Mouse (Mus musculus) thymus, postnatal 0 days (tissue): Measurements from ENCODE around the gene March4. TPM values are rescaled to one million over a fixed set of nuclear protein-coding genes. Genes with fewer than 3 reads are reported as not detected.

Experiments used
- DNase-seq: peaks from one replicate; pipeline ENCODE4 v3.0.0-alpha.2; 2015; ENCODE audit warnings: low spot score
- polyA plus RNA-seq: library from polyadenylated mRNA; unstranded; fragments of >200 nt; fragmentation: Nextera tagmentation; extraction: Ambion mirVana; gene quantifications from 2 replicates; pipeline ENCODE4 v1.2.1, GENCODE M21; 2015

Gene March4
- polyA plus RNA-seq, 1 experiment from 2014 or later = not detected

DNA sequence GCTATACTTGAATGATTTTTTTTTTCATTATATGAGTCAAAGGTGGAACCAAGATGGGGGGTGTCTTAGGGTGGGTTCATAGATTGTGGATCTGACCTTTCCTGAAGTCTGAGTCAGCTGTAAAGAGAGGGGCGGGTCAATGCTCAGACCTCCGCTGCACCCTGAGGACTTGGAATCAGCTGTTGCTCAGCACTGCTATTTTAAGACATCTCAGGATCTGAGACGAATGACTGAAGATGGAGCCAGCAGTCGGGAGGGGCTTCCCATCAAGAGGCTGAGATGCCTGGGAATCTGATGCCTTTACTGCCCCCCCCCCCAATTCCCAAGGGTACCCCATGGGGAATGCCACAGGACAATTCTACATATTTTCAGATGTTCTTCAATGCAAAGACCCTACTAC, 85.9 kb downstream of the March4 start:
- no peak for DNase-seq

DNA sequence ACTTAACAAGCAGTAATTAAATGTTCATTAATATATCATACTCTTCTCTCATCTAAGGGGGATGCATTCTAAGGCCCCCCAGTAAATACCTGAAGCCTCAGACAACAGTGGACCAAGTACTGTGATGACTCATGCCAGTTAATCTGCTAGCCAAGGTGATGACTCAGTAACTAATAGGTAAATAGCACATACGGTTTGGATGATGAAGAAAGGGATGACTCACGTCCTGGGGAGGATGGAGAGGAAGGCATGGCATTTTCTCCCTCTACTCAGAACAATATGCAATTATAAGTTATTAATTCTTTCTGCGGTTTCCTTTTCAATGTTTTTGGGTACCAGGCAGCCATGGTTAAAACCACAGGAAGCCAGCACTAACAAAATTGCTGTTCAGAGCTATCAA, 87.0 kb downstream of the March4 start:
- DNase-seq = no peak

DNA sequence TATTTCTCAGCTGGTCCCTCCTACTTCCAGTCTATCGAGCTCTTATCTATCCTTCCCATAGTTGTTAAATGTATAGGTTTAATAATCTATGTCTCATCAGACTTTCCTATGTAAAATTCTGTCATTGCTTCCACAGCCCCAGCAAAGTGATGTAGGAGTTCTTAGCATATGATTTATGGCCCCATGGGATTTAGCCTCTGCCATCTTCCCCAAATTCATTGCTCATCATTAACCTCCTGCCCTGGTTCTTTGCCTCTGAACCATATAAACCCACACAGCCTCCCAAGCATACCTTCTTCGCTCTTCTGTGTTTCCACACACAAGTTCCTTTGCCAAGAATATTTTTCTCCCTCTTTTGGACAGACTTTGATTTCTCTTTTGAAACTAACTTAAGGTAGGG, 94.0 kb downstream of the March4 start:
- DNase-seq = no peak

DNA sequence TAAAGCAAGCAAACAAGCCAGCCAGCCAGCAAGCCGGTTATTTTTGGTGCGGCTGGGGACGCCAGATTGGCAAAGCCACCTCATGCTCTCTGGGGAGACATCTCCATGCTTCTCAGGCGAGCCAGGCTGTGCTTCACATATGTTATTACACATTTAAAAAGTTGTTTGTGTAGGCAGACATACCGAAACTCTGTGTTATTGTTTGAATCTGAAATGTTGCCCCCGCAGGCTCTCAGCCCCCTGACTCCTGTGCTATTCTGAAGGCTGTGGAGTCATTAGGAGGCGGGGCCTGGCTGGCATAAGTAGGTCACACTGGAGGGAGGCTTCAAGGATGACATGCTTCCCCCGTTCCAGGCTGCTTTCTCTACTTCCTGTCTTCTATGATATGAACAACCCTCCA, 97.6 kb downstream of the March4 start:
- DNase-seq = no peak

DNA sequence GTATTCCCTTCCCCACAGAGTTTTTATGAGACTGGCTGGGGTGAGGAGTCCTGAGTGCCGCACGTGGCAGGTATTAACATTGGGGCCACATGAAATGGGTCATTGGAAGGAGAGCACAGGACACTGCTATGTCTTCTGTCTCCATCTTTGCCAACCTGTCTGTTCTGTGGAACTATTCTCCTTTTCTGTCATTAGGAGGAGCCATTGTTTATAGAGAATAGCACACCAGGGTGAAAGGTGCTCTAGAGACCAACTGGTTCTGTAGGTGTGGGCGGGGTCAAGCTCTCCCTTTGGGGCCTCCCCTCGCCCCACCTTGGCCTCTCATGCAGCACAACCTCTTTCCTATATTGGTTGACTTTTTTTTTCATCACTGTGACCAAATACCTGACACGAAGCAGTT, 99.8 kb downstream of the March4 start:
- DNase-seq = no peak

DNA sequence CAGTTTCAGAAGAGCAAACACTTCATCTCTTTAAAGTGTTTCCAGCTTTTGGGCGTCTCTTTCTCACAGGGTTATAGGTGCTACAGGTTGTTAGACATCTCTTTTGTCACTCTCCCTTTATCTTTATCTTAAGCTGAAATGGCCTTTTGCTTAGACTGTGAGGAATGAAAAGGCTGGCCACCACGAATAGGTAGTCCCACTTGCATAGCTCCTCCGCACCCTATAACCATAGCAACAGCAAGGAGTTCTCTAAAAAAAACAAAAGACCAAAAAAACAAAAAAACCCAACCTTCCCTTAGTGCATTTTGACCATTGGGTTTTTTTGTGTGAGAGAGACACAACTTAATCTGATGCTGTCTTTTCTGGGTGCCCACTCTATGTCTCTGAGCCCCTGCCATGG, 102.2 kb downstream of the March4 start:
- DNase-seq = no peak

DNA sequence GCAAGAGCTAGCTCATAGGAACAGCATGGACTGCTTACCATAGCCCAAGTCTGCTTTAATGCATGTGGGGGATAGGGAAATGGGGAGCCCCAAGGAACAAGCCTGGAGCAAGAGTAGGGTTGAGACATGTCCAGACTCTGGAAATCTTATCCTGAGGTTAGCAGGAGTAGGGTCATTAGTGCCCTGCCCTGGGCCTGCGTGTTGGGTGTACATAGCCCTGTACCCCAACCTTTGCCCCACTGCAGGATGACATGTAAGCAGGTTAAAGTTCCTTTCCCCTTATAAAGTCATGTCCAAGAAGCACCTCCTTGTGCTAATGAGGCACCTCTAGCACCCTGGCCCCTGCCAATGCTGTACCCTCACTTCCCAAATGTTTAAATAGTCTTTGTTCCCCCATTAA, 104.2 kb downstream of the March4 start:
- DNase-seq = no peak

DNA sequence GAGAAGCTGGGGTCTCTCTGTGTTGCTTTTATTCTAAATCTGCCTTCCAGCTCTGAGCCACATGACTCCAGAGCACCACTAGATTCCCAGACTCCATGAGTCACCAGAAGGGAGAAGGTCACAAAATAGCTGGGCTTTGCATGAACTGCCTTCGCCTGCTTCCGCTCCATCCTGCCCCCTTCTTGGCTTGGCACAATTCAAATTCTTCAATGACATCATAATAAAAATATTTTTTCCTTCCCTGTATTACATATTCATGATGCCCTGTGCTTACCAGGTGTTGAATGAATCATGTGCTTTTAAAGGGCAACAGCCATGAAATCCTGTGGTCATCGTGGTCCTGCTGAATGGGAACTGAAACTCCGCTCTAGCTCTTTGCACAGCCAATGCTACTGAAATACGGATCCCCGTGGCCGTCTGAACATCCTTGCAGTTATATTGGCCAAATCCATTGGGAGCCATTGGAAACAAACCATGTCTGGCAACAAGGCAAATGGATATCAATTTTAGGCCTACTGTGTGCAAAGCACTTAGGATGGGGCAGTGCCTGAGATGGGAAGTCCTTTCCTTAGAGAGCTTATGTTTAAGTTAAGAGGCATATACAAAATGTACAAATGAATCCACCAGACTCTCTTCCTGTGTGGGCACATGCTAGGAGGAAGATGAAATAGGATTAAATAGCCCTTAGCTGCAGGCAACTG, 107.5 kb downstream of the March4 start:
- no peak for DNase-seq

DNA sequence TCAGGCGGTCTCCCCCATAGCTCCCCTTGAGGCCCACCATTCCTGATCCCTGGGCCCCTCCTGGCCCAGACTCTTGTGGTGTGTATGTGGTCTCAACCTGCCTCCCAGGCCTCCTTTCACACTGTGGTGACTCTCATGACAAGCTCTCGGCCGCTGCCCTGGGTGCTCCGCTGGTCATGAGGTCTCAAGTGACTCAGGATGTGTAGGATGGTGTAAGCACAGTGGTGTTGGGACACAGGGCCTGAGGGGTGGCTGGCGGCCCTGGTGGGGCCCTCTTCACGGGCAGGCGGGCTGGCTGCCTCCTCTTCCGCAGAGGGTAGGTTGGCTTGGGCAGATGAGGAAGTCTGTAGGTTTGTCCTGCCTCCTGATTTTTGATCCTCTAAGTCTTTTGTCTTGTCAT, 108.2 kb downstream of the March4 start:
- no peak for DNase-seq

DNA sequence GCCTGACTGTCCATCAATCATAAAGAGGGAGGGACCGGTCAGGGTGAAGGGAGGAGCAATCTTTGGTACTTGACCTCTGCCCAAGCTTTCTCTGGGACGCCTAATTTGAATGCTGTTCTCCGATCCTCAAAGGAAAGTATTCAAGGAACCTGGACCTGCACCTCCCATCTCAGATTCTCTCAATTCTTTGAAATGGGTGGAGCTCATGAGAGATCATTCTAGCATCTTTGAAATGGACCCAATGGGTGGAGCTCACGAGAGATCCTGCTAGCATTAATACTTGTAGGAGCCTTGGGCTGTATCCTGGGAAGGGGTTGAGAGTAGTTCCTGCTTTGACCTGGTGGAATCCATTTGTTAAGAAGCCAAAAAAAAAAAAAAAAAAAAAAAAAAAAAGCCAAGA, 110.3 kb downstream of the March4 start:
- DNase-seq = no peak

DNA sequence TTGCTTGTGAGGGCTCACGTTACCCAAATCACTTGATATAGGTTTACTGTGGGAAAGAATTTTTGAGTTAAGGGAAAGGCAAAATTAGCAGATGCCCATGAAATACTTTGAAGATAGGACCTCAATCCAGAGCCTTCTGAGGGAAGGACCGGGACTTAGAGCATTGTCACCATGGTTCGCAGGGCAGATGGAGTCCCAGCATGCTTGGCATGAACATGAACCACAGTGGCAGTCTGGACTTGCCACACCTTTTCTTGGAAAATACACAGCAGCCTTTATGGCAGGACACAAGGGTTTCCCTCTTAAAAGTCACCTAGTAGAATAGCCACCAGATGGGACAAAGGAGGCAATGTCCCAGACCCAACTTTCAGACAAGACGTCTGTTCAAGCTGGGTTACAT, 114.6 kb downstream of the March4 start:
- no peak for DNase-seq

DNA sequence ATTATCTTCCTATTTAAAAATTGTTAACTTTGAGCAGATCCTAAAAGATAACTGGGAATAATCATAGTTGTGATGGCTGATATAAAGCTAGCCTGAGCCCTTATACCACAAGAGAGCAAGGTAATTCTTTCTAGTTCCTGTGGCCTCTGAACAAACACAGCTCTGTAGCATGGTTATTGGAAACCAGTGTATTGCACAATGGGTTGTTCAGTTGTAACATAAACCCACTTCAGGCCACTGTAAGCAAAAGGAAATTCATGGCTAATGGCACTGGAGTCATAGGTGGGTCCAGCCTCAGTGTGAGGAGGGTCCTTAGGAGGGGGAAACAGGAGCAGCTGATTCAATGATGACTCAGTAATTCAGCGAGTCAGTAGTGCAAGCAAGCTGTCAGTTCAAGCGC, 116.5 kb downstream of the March4 start:
- DNase-seq = no peak

DNA sequence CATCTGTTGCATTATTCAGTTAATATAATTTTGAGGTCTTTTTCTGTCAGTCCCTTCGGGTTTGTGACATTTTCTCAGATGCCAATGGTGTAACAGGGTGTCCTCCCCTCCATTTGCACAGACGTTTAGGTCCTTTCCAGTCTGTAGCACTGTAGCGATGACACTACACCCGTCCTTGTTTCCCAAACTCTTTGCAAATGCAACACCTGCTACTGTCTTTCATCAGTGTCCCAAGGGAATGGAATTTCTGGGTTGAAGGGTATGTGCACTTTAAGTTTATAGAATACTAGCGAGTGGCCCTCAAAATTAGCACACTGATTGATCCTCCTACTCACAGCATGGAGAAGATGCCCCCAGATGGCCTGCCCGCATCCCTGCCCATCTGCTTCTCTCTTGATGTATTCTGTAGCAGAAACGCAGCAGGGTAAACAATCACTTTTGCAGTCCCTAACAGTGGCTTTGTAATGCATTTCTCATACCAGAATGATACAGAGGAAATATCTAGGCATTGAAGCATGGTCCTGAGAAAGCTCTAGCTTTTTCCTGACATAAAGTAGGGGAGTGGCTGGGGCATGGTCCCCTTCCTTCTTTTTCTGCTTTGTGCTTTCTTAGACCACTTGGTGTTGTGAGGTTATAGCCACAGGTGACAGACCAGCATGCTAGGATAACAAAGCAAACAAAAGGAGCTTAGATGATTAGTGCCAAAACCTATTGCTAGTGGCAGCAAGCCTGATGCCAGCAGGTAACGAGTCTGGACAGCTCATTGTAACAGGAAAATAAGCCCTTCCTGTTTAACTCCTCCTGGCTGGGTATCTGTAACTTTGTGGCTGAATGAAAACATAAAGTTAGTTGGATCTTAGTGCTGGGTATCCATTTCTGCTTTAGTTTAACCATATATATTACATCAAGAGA, 117.7 kb downstream of the March4 start:
- no peak for DNase-seq

DNA sequence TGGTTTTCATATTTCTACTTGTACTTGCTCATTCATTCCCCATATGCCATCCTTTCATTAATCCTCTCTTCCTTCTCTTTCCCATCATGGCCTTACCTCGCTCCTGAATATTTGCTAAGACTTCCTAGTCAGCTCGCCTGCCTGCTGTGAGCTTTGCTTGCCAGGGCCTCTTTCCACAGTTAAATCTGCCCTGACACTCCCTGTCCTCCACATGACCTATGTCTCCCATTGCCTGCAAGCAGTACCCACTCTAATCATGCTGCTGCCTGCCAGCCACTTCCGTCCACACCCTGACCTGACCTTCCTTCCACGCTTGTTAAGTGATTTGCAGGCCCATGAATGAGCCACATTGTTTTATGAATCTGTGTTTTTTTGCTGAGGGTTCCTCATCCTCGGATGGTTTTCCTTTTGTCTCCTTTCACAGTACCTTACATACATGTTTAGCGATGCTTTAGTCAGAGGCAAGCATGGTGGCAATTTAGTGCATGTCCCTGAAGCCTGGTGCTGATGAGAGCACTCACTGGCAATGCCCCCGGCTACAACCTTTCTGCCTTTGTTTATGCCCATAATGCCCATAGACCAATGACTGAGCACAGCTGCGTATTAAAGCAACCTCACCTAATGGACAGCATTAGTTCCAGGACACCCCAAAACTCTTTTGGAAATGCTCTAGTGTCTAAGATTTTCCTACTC, 122.0 kb downstream of the March4 start:
- no peak for DNase-seq

DNA sequence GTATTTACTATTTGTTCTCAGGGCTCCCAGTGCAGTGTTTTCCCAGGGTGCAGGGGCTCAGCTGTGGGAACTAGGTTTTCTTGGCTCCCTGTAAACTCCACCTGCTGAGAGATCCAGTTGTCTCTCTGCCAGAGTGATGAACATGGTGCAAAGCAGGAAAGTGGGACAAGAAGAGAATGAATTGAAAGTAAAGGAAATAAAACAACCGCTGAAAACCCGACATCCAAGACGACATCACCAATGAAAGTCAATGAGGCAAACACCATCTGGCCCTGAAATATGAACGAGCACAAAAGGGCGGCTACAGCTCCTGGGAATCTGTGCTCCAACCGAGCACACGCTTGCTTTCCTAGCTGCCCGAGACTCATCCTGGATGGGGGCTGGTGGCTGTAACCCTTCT, 122.6 kb downstream of the March4 start:
- DNase-seq = no peak

DNA sequence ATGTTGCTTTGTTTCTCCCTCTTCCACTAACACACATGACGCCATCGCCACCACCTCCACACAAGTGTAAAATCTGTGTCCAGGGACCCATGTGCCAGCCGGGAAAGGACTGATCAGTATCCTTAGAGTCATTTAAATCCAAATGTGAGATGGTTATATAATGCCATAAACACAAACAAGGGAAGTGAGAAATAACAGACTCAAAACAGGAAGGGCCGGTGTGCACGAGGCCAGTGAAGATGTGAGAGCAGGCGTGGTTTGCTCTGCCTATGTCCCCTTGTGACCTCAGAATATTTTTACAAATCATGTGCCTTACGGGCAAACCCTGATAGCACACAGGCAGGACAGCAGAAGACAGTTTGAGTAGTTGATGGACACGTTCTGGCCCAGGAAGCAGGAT, 123.5 kb downstream of the March4 start:
- DNase-seq = no peak

DNA sequence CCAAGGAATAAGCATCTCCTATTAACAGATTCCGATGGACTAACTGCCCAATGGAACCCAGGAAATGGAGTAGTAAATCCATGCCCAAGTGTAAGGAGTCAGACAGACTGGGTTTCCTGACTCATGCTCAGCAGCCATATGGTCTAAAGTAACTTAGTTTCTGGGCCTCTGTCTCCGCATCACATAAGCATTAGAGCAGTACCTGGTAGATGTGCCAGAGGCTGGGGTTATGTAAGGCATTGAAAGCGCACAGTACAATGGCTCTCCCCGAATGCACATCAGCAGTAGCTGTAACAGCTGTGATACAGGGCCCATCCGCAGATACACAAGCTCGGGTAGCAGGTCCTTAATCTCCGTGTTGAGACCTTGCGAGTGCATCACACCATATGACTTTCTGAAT, 125.6 kb downstream of the March4 start:
- no peak for DNase-seq

DNA sequence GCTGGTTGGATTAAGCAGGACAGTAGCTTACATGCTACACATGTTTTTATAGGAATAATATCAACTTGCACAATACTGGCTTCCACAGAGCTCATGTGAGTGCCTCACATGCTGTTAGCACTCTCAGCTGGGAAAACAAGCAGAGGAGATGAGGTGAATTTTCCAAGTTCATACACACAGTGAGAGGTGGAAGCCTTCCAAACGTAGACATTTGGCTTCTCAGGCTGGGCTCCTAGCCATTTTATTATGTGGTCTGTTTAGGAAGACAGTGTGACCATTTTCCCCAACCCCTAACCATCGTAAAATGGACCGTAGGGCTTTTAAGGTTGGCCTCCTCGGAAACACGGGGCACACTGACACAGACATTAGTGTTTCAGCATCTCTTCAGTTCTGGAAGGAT, 126.8 kb downstream of the March4 start:
- no peak for DNase-seq

DNA sequence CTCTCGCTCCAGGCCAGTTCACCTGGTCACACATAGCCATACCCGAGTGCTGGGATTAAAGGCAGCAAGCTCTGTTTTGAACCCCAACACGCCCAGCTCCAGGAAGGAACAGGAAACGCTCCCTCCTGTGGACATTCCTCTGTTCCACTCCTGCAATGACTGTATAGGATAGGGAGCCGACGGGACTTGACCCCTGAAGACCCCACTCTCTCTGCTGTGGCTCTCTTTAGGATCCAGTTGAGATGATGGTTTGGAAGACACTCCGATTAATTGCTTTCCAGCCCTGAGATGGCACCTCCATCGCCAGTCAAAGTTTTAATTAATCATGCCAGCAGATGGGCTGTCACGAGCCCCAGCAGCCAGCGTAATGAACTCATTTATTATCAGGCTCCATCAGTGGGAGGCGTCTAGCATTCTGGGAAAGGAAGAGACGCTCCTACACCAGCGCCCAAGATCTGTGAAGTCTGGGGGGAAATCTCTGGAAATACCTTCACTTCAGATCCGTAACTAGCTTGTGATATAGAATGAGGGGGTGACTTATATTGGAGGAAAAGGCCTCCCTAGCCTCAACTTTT, 130.1 kb downstream of the March4 start:
- DNase-seq = no peak

DNA sequence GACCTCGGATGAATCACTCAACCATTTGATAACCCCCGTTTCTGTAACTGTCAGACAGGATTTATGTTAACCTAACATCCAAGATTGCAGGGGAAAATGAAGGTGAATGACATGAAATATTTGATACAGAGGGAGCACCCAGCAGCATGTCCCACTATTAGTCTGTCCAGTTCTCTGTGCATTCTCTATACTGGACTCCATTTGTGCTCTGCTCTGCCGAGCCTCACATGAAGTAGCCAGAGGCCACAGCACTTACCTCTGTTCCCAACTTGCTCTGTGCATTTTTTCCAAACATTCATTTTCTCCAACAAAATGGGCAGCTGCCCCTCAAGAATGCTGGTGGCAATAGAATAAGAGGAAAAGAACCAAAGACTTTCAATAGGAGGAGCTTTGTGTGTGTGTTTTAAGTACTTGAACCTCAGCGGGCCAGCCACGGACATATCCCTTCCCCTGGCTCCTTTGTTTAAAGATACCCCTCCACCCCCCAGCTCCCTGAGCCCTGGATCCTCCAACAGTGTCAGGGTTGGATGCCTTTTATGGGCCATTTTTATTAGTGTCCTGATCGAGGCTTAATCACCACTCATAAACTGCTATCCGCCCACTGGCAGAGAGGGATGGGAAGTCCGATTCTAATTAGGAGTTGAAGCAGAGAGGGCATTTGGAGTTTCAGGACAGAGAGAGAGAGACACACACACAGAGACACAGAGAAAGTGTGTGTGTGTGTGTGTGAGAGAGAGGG, 135.2 kb downstream of the March4 start:
- no peak for DNase-seq

DNA sequence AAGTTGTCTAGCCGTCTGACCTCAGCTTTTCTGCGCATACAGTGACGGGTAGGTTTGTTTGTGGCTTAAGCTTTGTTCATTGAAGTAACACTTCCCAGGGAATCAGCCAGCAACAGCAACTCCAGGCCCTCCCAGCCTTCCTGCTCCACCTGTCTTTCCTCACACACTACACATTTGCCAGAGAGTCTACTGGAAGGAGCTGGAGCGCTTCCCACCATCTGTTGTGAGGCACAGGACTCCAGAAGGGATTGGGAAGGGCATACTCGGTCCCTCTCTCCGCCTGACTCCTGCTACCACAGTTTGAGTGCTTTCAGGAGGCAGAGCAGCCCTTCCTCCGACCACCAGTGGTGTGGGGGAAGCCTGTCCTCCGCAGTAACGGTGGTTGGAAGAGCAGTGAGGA, 136.1 kb downstream of the March4 start:
- DNase-seq = no peak
